In the genomic region with DNA sequence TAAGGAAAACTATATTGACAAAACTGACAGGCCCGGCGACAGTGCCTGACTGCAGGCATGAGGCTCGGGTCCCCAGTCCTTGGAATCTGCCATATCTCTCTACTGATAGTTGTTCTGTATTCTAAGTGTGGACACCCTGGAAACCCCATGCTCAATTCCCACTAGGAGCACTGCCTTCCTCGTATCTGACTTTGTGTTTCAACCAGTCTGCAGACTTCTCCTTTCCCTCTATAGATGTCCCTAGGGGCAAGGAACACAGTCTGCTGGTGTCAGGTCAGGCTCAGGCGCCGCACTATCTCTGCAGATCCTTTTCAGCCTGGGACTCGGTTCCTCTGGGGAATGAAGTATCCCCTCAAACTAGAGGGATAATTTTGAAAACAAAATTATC, we compare ENCODE assay signal across 22 mouse cellular contexts. TPM values are rescaled to one million over a fixed set of nuclear protein-coding genes. Genes with fewer than 3 reads are reported as not detected.
DNase-seq lines count a peak whose midpoint lies in the region; ATAC-seq and TF ChIP-seq lines count a peak whose summit lies in the region.
"Had no signal": no experiment of that assay in that cellular context is flagged by ENCODE, and none has a peak within 500 bp of the region (broad histone marks: within the 10 kb centered on the region; RNA-seq: fewer than 3 reads in every experiment).

No protein-coding gene starts in this region.

- WGBS in intestine, embryonic 15.5 days = 69% methylated on average over 7 of the region's 7 CpGs
- WGBS in liver, embryonic 16.5 days (ENCODE audit: insufficient replicate concordance) = 33% methylated on average over 7 of the region's 7 CpGs
- WGBS in hindbrain, embryonic 16.5 days = 82% methylated on average over 7 of the region's 7 CpGs

- TF ChIP-seq POLR2A in MEL (IDR thresholded peaks at IDR 0.05; ENCODE audit: control insufficient read depth in 1 of 2, insufficient read depth in 1 of 2, low read depth in 1 of 2, low read length in 2 of 2, poor library complexity in 1 of 2) = no peak

- H3K9me3 ChIP-seq in MEL (replicated peaks; ENCODE audit: insufficient read depth, low read length) = no peaks in the 10 kb centered on the region
- no peaks in the 10 kb centered on the region for H3K9me3 ChIP-seq in intestine, embryonic 15.5 days
- H3K9me3 ChIP-seq in liver, embryonic 16.5 days (replicated peaks; ENCODE audit: control insufficient read depth, low read length) = no peaks in the 10 kb centered on the region
- no peaks in the 10 kb centered on the region for H3K9me3 ChIP-seq in hindbrain, embryonic 16.5 days (ENCODE audit: control insufficient read depth, low read length)
- H3K9me3 ChIP-seq: embryonic facial prominence, embryonic 13.5 days; hindbrain, embryonic 12.5 days had no signal

- TF ChIP-seq CTCF in layer of hippocampus, adult 2 months (conservative IDR thresholded peaks at IDR 0.05) = no peak
- no peak for TF ChIP-seq CTCF in MEL (IDR thresholded peaks at IDR 0.05 in 2 of 3, conservative IDR thresholded peaks at IDR 0.05 in 1 of 3; ENCODE audit: control insufficient read depth in 1 of 3, insufficient read depth in 1 of 3, low read depth in 2 of 3, low read length in 3 of 3, poor library complexity in 1 of 3, severe bottlenecking in 1 of 3)

- peaks cover 16% of the 10 kb centered on the region for H3K79me2 ChIP-seq in MEL (ENCODE audit: control insufficient read depth, insufficient read depth, low read length, poor library complexity)

- TF ChIP-seq EP300 in MEL (IDR thresholded peaks at IDR 0.05; ENCODE audit: low read depth in 1 of 2, low read length in 2 of 2) = no peak; a peak in 1 of 4 replicates

- DNase-seq in layer of hippocampus, adult 2 months (ENCODE audit: low spot score in 2 of 2) = no peak
- DNase-seq in layer of hippocampus, adult 11-12 months (ENCODE audit: low spot score) = no peak
- peak; percentile 69 for DNase-seq in MEL (ENCODE audit: low read depth, low spot score)
- DNase-seq in kidney, postnatal 36 days = no peak
- DNase-seq: gastrocnemius, postnatal 25 days; kidney, adult 11 months; thymus, adult 2 months had no signal

- peaks cover 34 to 63% of the 10 kb centered on the region in 2 experiments for H3K4me1 ChIP-seq in MEL (ENCODE audit: control insufficient read depth in 1 of 2, insufficient read depth in 2 of 2, low read length in 2 of 2)
- peaks cover 16% of the 10 kb centered on the region; the same call in 1 of the 2 replicates for H3K4me1 ChIP-seq in intestine, embryonic 15.5 days (replicated peaks)
- peaks cover 60% of the 10 kb centered on the region for H3K4me1 ChIP-seq in liver, embryonic 16.5 days (ENCODE audit: control insufficient read depth, low read depth, low read length)
- H3K4me1 ChIP-seq in hindbrain, embryonic 16.5 days (ENCODE audit: control insufficient read depth, insufficient read depth, low read depth, low read length) = peaks cover 5% of the 10 kb centered on the region; the same call in 1 of the 2 replicates

- no peak for ATAC-seq in intestine, embryonic 15.5 days
- ATAC-seq in liver, embryonic 16.5 days (ENCODE audit: low read depth) = no peak
- no peak for ATAC-seq in hindbrain, embryonic 16.5 days

- H3K9ac ChIP-seq in MEL (ENCODE audit: control insufficient read depth, low read depth, low read length, poor library complexity, severe bottlenecking) = peak overlapping the region; percentile 67
- H3K9ac ChIP-seq in intestine, embryonic 15.5 days = 0 out of 2 replicates have a peak overlapping the region, but pooled peaks have one; percentile 24
- H3K9ac ChIP-seq in liver, embryonic 16.5 days (ENCODE audit: low read depth, low read length) = peak overlapping the region; percentile 60
- H3K9ac ChIP-seq in hindbrain, embryonic 16.5 days (ENCODE audit: low read depth, low read length) = no peak overlapping the region

- H3K27ac ChIP-seq in layer of hippocampus, adult 2 months = peak overlapping the region; percentile 63; the same call in 1 of the 2 replicates
- peak overlapping the region; percentile 88 for H3K27ac ChIP-seq in MEL (ENCODE audit: control insufficient read depth, low read depth, low read length)
- H3K27ac ChIP-seq in intestine, embryonic 15.5 days = peak overlapping the region; percentile 82
- peak overlapping the region; percentile 81 for H3K27ac ChIP-seq in liver, embryonic 16.5 days (ENCODE audit: low read length)
- no peak overlapping the region for H3K27ac ChIP-seq in hindbrain, embryonic 16.5 days (ENCODE audit: low read depth, low read length)
- H3K27ac ChIP-seq: embryonic facial prominence, embryonic 13.5 days; hindbrain, embryonic 12.5 days; macrophage had no signal

- no peaks in the 10 kb centered on the region for H3K27me3 ChIP-seq in MEL (ENCODE audit: control insufficient read depth in 1 of 2, insufficient read depth in 2 of 2, low read length in 2 of 2)
- no peaks in the 10 kb centered on the region for H3K27me3 ChIP-seq in intestine, embryonic 15.5 days (replicated peaks)
- H3K27me3 ChIP-seq in liver, embryonic 16.5 days (ENCODE audit: control insufficient read depth, insufficient read depth, low read depth, low read length) = no peaks in the 10 kb centered on the region
- H3K27me3 ChIP-seq in hindbrain, embryonic 16.5 days (replicated peaks; ENCODE audit: control insufficient read depth, insufficient read depth, low read length) = no peaks in the 10 kb centered on the region
- H3K27me3 ChIP-seq: hindbrain, embryonic 12.5 days had no signal

- H3K4me2 ChIP-seq in intestine, embryonic 15.5 days (replicated peaks) = peak overlapping the region; percentile 23; the same call in 1 of the 2 replicates
- peak overlapping the region; percentile 76 for H3K4me2 ChIP-seq in liver, embryonic 16.5 days (ENCODE audit: low read depth, low read length)
- H3K4me2 ChIP-seq in hindbrain, embryonic 16.5 days (ENCODE audit: low read length) = no peak overlapping the region

- no peak overlapping the region for H3K4me3 ChIP-seq in layer of hippocampus, adult 2 months
- peak overlapping the region; percentile 51 to 57 for H3K4me3 ChIP-seq in MEL (ENCODE audit: control insufficient read depth in 1 of 2, insufficient read depth in 1 of 2, low read depth in 2 of 2, low read length in 2 of 2)
- H3K4me3 ChIP-seq in intestine, embryonic 15.5 days (replicated peaks) = no peak overlapping the region
- H3K4me3 ChIP-seq in liver, embryonic 16.5 days (ENCODE audit: low read depth, low read length) = peak overlapping the region; percentile 54
- H3K4me3 ChIP-seq in hindbrain, embryonic 16.5 days (ENCODE audit: low read length) = no peak overlapping the region
- H3K4me3 ChIP-seq: myocyte had no signal

- H3K36me3 ChIP-seq in MEL (ENCODE audit: control insufficient read depth in 1 of 2, insufficient read depth in 2 of 2, low read length in 2 of 2) = peaks cover 0 to 48% of the 10 kb centered on the region in 2 experiments; a peak in 2 of 4 replicates
- no peaks in the 10 kb centered on the region for H3K36me3 ChIP-seq in intestine, embryonic 15.5 days
- no peaks in the 10 kb centered on the region for H3K36me3 ChIP-seq in liver, embryonic 16.5 days (ENCODE audit: control insufficient read depth, insufficient read depth)
- no peaks in the 10 kb centered on the region for H3K36me3 ChIP-seq in hindbrain, embryonic 16.5 days (ENCODE audit: control insufficient read depth, insufficient read depth, low read length)
- H3K36me3 ChIP-seq: embryonic facial prominence, embryonic 13.5 days; hindbrain, embryonic 12.5 days had no signal

- no peak for TF ChIP-seq RAD21 in MEL (IDR thresholded peaks at IDR 0.05; ENCODE audit: low read depth, low read length)

RNA-seq across cellular contexts. Expression of a gene that starts 2.9 kb away (rescaled TPM):
- not detected for total RNA-seq in layer of hippocampus, adult 2 months (2021)
- 41.1 and 53.2 TPM in 2 replicates for total RNA-seq in MEL (2012; rRNA removed)
- 100 to 1,000 TPM; 133 to 185 TPM for polyA plus RNA-seq in MEL (2012; ENCODE audit: insufficient read depth in 1 of 2, insufficient read length in 2 of 2, low read depth in 1 of 2, low replicate concordance in 2 of 2, missing spikeins in 1 of 2)
- polyA plus RNA-seq in intestine, embryonic 15.5 days (2015; fragmentation: Nextera tagmentation; extraction: Ambion mirVana) = 58.8 and 74.1 TPM in 2 replicates
- polyA plus RNA-seq in liver, embryonic 16.5 days (2015; fragmentation: Nextera tagmentation; extraction: Ambion mirVana) = 102 and 104 TPM in 2 replicates
- 0.10 and 0.11 TPM in 2 replicates for polyA plus RNA-seq in hindbrain, embryonic 16.5 days (2015; fragmentation: Nextera tagmentation; extraction: Ambion mirVana)
- total RNA-seq: gastrocnemius, postnatal 25 days; layer of hippocampus, postnatal 14 days; left cerebral cortex, postnatal 25 days had no signal
- polyA plus RNA-seq: embryonic facial prominence, embryonic 13.5 days; frontal cortex, adult 2 months; macrophage; myocyte had no signal

RNA-seq across cellular contexts. Expression of a gene that starts 26.9 kb away (rescaled TPM):
- 10 to 100 TPM; 10.2 to 13.3 TPM for total RNA-seq in layer of hippocampus, adult 2 months (2021)
- 4.0 TPM in 2 replicates for total RNA-seq in MEL (2012; rRNA removed)
- 1 to 10 TPM in 1 of 2 experiments, not detected in 1; 7.4 TPM for polyA plus RNA-seq in MEL (2012; ENCODE audit: insufficient read depth in 1 of 2, insufficient read length in 2 of 2, low read depth in 1 of 2, low replicate concordance in 2 of 2, missing spikeins in 1 of 2)
- 2.4 and 2.6 TPM in 2 replicates for polyA plus RNA-seq in intestine, embryonic 15.5 days (2015; fragmentation: Nextera tagmentation; extraction: Ambion mirVana)
- polyA plus RNA-seq in liver, embryonic 16.5 days (2015; fragmentation: Nextera tagmentation; extraction: Ambion mirVana) = 0.29 and 0.32 TPM in 2 replicates
- 58.1 and 58.4 TPM in 2 replicates for polyA plus RNA-seq in hindbrain, embryonic 16.5 days (2015; fragmentation: Nextera tagmentation; extraction: Ambion mirVana)

RNA-seq across cellular contexts. Expression of a gene that starts 31.3 kb away (rescaled TPM):
- total RNA-seq in layer of hippocampus, adult 2 months (2021) = 10 to 100 TPM; 72.5 to 78.4 TPM
- 239 and 267 TPM in 2 replicates for total RNA-seq in MEL (2012; rRNA removed)
- 100 to 1,000 TPM in 1 of 2 experiments, not detected in 1; 226 TPM for polyA plus RNA-seq in MEL (2012; ENCODE audit: insufficient read depth in 1 of 2, insufficient read length in 2 of 2, low read depth in 1 of 2, low replicate concordance in 2 of 2, missing spikeins in 1 of 2)
- 481 and 531 TPM in 2 replicates for polyA plus RNA-seq in intestine, embryonic 15.5 days (2015; fragmentation: Nextera tagmentation; extraction: Ambion mirVana)
- 375 and 379 TPM in 2 replicates for polyA plus RNA-seq in liver, embryonic 16.5 days (2015; fragmentation: Nextera tagmentation; extraction: Ambion mirVana)
- 511 and 525 TPM in 2 replicates for polyA plus RNA-seq in hindbrain, embryonic 16.5 days (2015; fragmentation: Nextera tagmentation; extraction: Ambion mirVana)

RNA-seq across cellular contexts. Expression of a gene that starts 31.5 kb away (rescaled TPM):
- total RNA-seq in layer of hippocampus, adult 2 months (2021) = 10 to 100 TPM; 47.8 to 56.1 TPM
- 27.5 and 28.2 TPM in 2 replicates for total RNA-seq in MEL (2012; rRNA removed)
- 100 to 1,000 TPM in 1 of 2 experiments, 10 to 100 TPM in 1; 83.6 to 138 TPM for polyA plus RNA-seq in MEL (2012; ENCODE audit: insufficient read depth in 1 of 2, insufficient read length in 2 of 2, low read depth in 1 of 2, low replicate concordance in 2 of 2, missing spikeins in 1 of 2)
- polyA plus RNA-seq in intestine, embryonic 15.5 days (2015; fragmentation: Nextera tagmentation; extraction: Ambion mirVana) = 21.2 and 25.4 TPM in 2 replicates
- 6.4 and 8.4 TPM in 2 replicates for polyA plus RNA-seq in liver, embryonic 16.5 days (2015; fragmentation: Nextera tagmentation; extraction: Ambion mirVana)
- 17.3 and 18.8 TPM in 2 replicates for polyA plus RNA-seq in hindbrain, embryonic 16.5 days (2015; fragmentation: Nextera tagmentation; extraction: Ambion mirVana)

RNA-seq across cellular contexts. Expression of a gene that starts 32.2 kb away (rescaled TPM):
- under 1 TPM in 1 of 2 experiments, not detected in 1; 0.18 TPM for total RNA-seq in layer of hippocampus, adult 2 months (2021)
- not detected in 2 replicates for total RNA-seq in MEL (2012; rRNA removed)
- polyA plus RNA-seq in MEL (2012; ENCODE audit: insufficient read depth in 1 of 2, insufficient read length in 2 of 2, low read depth in 1 of 2, low replicate concordance in 2 of 2, missing spikeins in 1 of 2) = not detected
- 0.08 TPM in 1 of 2 replicates, not detected in the other for polyA plus RNA-seq in intestine, embryonic 15.5 days (2015; fragmentation: Nextera tagmentation; extraction: Ambion mirVana)
- 0.11 TPM in 1 of 2 replicates, not detected in the other for polyA plus RNA-seq in liver, embryonic 16.5 days (2015; fragmentation: Nextera tagmentation; extraction: Ambion mirVana)
- not detected in 2 replicates for polyA plus RNA-seq in hindbrain, embryonic 16.5 days (2015; fragmentation: Nextera tagmentation; extraction: Ambion mirVana)
- total RNA-seq: adrenal gland, postnatal 4 days; gastrocnemius, postnatal 25 days; layer of hippocampus, postnatal 14 days; left cerebral cortex, postnatal 25 days had no signal
- polyA plus RNA-seq: embryonic facial prominence, embryonic 13.5 days; forebrain, embryonic 11.5 days; heart, postnatal 0 days; hindbrain, embryonic 12.5 days; lung, adult 2 months; macrophage; midbrain, embryonic 11.5 days; thymus, adult 2 months had no signal

Comparison
In these comparisons a context has a peak if more than half of its experiments do, and no peak if none do; other contexts are left out.
1. H3K4me3 ChIP-seq: peak in MEL (2 of 2) and liver, embryonic 16.5 days (single experiment); none in layer of hippocampus, adult 2 months (single experiment), intestine, embryonic 15.5 days (single experiment) and hindbrain, embryonic 16.5 days (single experiment).
2. RNA of a gene that starts 2.9 kb away (polyA plus RNA-seq): 133 to 185 TPM in MEL, 102 to 104 TPM in liver, embryonic 16.5 days and 58.8 to 74.1 TPM in intestine, embryonic 15.5 days; 0.10 to 0.11 TPM in hindbrain, embryonic 16.5 days; every median in the first group is over 10 times any median in the second.